Mouse (Mus musculus) cerebellum, postnatal 10 days (tissue): ENCODE measurements around the gene Pagr1b.
A peak's percentile ranks its signal among the peaks of the same experiment; 100 is the strongest.

ENCODE experiments used
- DNase-seq, 2 experiments: peaks; one replicate each; pipeline ENCODE4 v3.0.0; 2021; ENCODE audit warnings: mixed read lengths in 2 of 2

Pagr1b gene

GRCm38 (mm10) chr7:127016481-127016485 lies at the start of gene Pagr1b:
Pagr1b (minus strand) TSS chr7:127016484.
- no peak for DNase-seq

GRCm38 (mm10) chr7:127065538-127065937 lies 49.3 kb upstream of the Pagr1b start:
- no peak for DNase-seq

- no peak for DNase-seq
Observed at GRCm38 (mm10) chr7:127055026-127055585, 38.8 kb upstream of the Pagr1b start.

GRCm38 (mm10) chr7:127041851-127042672 lies 25.8 kb upstream of the Pagr1b start, which contains the start of gene Kif22:
Kif22 (minus strand) TSS chr7:127042471.
- peak; percentile 95 for DNase-seq

GRCm38 (mm10) chr7:127031244-127031643 lies 15.0 kb upstream of the Pagr1b start:
- DNase-seq: no peak

GRCm38 (mm10) chr7:127030172-127030571 lies 13.9 kb upstream of the Pagr1b start:
- DNase-seq: no peak

- no peak for DNase-seq
Observed at GRCm38 (mm10) chr7:127027885-127028284, 11.6 kb upstream of the Pagr1b start.

GRCm38 (mm10) chr7:127026984-127027726 lies 10.9 kb upstream of the Pagr1b start, which contains the start of gene Maz:
Maz (minus strand) TSS chr7:127027037.
- peak; percentile 100 for DNase-seq

GRCm38 (mm10) chr7:127026616-127026983 lies 10.3 kb upstream of the Pagr1b start:
- DNase-seq: peak in 1 of 2 experiments; percentile 95

GRCm38 (mm10) chr7:127026161-127026600 lies 9.9 kb upstream of the Pagr1b start:
- DNase-seq: peak; percentile 86 to 88

- DNase-seq: peak; percentile 76 to 77
Observed at GRCm38 (mm10) chr7:127025556-127026160, 9.4 kb upstream of the Pagr1b start.

- peak; percentile 88 to 90 for DNase-seq
Observed at GRCm38 (mm10) chr7:127024755-127025555, 8.7 kb upstream of the Pagr1b start.

- DNase-seq: peak in 1 of 2 experiments; percentile 38
Observed at GRCm38 (mm10) chr7:127023896-127024690, 7.8 kb upstream of the Pagr1b start.

- DNase-seq: peak in 1 of 2 experiments; percentile 45
Observed at GRCm38 (mm10) chr7:127023272-127023691, 7.0 kb upstream of the Pagr1b start.

- DNase-seq: peak in 1 of 2 experiments; percentile 17
Observed at GRCm38 (mm10) chr7:127022528-127023271, 6.4 kb upstream of the Pagr1b start.

- peak in 1 of 2 experiments; percentile 13 for DNase-seq
Observed at GRCm38 (mm10) chr7:127021563-127022527, 5.6 kb upstream of the Pagr1b start.

GRCm38 (mm10) chr7:127020901-127021562 lies 4.7 kb upstream of the Pagr1b start, which contains the start of the genes Gm42742 and Prrt2:
Gm42742 (minus strand) TSS chr7:127021097.
Prrt2 (minus strand) TSS chr7:127021211.
- peak; percentile 85 to 87 for DNase-seq

- no peak for DNase-seq
Observed at GRCm38 (mm10) chr7:127020491-127020890, 4.2 kb upstream of the Pagr1b start.

GRCm38 (mm10) chr7:127020031-127020430 lies 3.7 kb upstream of the Pagr1b start:
- DNase-seq: peak in 1 of 2 experiments; percentile 51
